Mouse (Mus musculus) urinary bladder, postnatal 10 days (tissue): ENCODE measurements around the gene Myh7.
"Not testable (repeated sequence)": the region's sequence is repeated elsewhere in the genome, so short reads cannot be mapped to it uniquely, and the experiment has no call there.

Experiments
- DNase-seq: peaks from one replicate; pipeline ENCODE4 v3.0.0; 2022; ENCODE audit warnings: low spot score

Gene Myh7

GRCm38 (mm10) chr14:54967874-54968273 lies 26.6 kb downstream of the Myh7 start:
- DNase-seq, result no peak

- DNase-seq, result no peak
Measured at GRCm38 (mm10) chr14:54966320-54966977, 28.0 kb downstream of the Myh7 start, which contains the start of gene Myh6. Myh6 (minus strand) TSS chr14:54966927.

DNA sequence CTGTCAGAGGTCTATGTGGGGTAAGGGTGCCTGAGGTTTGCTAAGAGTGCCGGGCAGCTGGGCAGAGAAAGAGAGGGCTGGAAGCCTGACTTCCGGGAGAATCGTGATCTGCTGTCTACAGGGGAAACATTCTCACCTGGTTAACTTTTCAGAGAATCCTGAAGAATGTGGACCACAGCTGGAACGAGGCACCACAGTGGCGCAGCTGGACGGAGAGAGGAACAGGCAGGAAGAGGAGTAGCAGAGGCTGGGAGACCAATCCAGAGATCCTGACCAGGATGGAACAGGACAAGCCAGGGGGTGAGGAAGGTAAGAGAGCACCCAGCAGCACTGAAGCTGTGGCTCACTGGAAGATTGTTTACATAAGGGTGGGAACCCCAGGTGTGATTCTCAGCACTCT lies 28.8 kb downstream of the Myh7 start:
- DNase-seq, result no peak

DNA sequence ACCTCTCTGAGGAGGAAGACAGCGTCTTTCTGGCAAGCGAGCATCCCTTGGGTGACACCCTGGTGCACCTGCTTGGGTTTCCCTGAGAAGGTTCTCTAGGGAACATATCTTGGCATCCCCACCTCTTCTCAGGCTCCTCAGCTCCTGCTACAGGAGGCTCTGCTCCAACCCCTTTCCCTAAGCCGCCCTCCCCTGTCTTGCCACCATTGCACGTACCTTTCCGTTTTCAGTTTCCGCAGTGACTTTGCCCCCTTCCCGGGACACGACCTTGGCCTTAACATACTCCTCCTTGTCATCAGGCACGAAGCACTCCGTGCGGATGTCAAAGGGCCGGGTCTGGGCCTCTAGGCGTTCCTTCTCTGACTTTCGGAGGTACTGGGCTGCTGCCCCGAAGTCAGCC lies 29.4 kb downstream of the Myh7 start:
- no peak for DNase-seq

DNA sequence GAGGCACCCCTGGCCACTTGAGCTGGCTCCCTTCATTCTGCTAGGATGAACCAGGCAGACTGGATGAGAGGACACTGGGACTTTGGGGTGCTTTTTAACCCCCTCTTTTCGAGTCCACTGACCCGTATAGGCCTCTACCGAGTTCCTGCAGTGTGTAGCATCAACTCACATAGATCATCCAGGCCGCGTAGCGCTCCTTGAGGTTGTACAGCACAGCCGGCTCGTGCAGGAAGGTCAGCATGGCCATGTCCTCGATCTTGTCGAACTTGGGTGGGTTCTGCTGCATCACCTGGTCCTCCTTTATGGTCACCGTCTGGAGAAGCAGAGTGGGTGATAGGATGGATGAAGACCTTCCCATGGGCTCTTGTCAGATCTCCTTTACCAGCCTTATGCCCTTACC lies 30.7 kb downstream of the Myh7 start:
- DNase-seq, result no peak

GRCm38 (mm10) chr14:54962714-54963113 lies 31.7 kb downstream of the Myh7 start:
- DNase-seq, result no peak

DNA sequence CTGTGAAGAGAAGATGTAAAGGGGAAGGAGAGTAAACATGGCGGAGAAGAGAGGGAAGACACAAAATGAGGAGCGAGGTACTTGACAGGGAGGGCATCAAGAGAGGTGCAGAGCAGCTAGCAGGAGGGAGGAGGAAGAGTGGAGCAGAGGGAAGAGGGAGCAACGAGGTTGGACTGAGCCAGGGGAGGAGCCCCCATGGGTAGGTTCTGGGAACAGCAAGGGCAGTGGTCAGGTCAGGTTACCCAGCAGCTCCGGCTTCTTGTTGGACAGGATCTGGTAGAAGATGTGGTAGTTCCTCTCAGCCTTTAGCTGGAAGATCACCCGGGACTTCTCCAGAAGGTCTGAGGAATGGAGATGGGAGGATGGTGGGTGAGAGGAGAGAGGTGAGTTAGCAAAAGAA lies 32.9 kb downstream of the Myh7 start:
- no peak for DNase-seq

DNA sequence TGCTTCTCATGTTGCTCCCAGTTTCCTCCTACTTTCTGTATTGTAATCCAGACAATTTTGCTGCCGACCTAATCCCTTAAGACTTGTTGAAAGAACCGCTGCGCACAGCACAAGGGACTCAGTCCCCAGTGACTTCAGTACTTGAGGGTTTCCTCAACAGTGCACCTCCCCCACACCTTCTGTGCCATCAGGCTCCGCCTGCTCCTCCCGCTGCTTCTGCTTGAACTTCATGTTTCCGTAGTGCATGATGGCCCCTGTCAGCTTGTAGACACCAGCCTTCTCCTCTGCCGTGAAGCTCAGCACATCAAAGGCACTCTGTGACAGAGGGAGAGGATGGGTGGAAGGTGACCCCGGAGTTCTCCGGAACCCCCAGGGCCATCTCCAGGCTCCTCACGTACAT lies 33.7 kb downstream of the Myh7 start:
- no peak for DNase-seq

DNA sequence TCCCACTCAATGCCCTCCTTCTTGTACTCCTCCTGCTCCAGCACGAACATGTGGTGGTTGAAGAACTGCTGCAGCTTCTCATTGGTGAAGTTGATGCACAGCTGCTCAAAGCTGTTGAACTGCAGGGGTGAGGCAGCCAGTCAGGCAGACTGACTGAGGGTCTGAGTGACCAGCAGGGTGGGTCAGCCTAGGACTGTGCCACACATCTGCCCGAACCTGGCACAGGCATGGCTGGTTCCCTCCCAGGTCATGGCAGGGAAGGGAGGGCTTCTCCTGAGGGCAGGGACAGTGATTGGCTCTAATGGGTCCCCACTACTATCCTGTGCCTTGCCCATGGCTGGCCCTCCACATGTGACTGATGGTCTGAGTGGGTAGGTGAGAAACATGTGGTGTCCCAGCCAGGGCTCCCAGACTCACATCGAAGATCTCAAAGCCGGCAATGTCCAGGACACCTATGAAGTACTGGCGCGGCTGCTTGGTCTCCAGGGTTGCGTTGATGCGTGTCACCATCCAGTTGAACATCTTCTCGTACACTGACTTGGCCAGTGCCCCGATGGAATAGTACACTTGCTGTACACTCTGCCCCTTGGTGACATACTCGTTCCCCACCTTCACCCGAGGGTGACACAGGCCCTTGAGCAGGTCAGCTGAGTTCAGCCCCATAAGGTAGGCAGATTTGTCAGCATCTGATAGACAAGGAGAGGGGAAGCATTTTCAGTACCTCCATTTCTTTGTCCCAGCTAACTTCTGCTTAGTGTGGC lies 34.4 kb downstream of the Myh7 start:
- DNase-seq, result not testable (repeated sequence)

- DNase-seq, result no peak
Measured at GRCm38 (mm10) chr14:54959197-54959596, 35.2 kb downstream of the Myh7 start.

- DNase-seq, result no peak
Measured at GRCm38 (mm10) chr14:54958503-54958902, 35.9 kb downstream of the Myh7 start.

DNA sequence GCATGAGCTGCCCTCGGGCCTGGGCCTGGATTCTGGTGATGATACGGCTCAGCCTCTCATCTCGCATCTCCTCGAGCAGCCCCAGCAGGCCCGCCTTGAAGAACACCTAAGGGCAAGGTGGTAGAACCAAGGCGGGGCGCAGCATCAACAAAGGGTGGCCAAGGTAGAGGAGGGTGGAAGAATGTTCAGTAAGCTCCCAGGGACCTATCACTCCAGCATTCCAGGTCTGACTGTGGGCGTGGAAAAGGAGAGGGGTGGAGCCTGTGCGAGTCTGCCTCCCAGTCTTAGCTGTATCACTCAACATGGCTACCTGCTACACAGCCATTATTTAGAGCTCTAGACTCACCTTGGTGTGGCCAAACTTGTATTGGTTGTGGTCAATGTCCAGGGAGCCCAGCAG lies 37.9 kb downstream of the Myh7 start:
- DNase-seq, result no peak

GRCm38 (mm10) chr14:54955481-54955880 lies 38.9 kb downstream of the Myh7 start:
- DNase-seq, result no peak

DNA sequence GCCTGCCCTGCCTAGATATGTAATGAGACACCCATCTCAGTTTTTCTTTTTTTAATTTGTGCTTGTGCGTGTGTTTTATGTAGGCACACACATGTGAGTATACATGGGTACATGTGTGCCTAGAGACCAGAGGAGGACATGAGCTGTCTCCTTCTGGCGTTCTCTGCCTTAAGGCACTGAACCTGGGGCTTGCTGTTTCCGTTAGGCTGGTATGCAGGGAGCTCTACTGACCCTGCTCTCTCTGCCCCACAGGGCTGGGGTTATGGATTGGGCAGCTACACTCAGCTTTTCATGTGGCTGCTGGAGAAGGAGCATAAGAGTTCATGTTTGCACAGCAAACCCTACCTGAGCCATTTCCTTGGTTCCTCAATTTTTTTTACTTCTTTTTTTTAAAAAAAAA lies 40.0 kb downstream of the Myh7 start:
- no peak for DNase-seq

DNA sequence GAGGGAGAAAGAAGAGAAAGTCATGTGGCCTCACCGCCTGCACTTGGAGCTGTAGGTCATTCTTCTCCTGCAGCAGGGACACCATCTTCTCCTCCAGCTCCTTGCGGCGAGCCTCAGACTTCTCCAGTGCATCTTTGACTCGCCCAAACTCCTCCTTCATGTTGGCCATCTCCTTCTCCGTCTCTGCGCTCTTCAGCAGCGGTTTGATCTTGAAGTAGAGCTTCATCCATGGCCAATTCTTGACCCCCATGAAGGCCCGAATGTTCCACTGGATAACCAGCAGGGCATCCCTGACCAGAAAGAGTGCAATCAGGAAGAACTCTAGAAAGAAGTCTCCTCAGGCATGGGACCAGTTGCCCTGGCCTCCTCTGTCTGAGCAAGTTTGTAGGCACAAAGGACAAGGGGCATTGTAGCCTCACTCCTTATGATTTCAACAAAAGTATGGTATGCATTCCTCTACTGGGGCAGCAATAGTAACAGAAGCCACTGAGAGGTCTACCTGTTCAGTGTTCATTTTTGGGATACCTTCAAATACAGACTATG lies 40.7 kb downstream of the Myh7 start:
- DNase-seq, result no peak

DNA sequence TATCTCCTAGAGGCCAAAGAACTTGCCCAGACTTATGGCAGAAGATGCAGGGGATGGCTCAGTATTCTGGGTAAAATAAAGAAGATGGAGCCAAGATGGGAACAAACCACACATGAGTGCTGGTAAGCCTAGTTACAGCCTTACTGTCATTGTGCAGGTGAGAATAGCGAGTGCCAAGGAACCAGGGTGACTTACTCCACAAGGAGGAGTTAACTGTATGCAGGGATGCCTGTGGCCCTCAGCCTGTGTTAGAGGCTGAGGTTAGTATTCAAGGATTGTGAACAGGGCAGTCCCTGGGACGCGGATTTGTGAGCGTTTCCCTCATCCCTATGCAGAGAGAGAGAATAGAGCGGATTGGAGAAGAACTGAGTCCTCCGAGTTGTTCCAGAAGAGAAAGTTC lies 42.8 kb downstream of the Myh7 start:
- DNase-seq, result no peak

DNA sequence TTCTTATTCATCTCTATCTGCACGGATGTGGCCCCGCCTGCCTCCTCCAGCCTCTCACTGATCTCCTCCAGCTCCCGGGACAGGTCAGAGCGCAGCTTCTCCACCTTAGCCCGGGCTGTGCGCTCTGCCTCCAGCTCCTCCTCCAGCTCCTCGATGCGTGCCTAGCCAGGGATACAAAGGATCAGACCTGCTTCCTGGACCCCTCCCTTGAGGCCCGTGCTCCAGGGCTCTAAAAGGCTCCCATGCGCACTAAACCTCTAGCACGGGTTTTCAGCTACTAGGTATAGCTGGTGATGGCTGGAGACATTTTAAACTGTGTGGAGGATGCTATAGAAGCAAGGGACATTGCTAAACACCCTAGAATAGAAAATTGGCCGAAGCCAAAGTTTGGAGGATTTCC lies 43.9 kb downstream of the Myh7 start:
- DNase-seq, result no peak

GRCm38 (mm10) chr14:54948781-54949180 lies 45.6 kb downstream of the Myh7 start:
- no peak for DNase-seq

GRCm38 (mm10) chr14:54947008-54947407 lies 47.4 kb downstream of the Myh7 start:
- not testable (repeated sequence) for DNase-seq

DNA sequence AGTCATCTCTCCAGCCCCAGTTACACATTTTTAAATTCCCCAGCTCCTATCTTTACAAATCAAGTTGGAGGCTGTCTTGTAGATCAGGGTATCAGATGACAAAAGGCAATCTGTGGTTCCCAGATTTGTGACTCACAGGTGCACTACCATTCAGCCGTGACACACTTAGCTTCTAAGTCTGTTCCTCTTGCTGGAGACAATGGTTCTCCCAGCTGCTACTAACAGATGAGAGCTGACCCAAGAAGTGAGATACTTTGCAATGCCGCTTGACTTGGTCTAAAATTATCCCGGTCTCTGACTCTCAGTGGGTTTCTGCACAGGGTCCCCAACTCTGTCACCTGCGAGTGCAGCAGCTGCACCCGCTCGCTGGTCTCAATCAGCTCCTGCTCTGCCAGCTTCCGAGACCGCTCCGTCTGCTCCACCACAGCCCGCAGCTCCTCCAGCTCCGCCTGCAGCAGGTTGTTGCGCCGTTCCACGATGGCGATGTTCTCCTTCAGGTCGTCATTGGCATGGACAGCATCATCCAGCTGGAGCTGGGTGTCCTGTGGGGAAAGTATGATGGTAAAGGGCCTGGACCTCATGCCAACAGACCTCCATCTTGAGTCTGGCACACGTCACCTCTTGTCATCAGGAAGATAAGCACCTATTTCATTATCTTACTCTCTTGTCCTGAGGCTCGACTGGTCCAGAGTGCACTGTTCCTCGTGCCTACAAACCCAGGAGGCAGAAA lies 48.3 kb downstream of the Myh7 start:
- DNase-seq, result no peak

DNA sequence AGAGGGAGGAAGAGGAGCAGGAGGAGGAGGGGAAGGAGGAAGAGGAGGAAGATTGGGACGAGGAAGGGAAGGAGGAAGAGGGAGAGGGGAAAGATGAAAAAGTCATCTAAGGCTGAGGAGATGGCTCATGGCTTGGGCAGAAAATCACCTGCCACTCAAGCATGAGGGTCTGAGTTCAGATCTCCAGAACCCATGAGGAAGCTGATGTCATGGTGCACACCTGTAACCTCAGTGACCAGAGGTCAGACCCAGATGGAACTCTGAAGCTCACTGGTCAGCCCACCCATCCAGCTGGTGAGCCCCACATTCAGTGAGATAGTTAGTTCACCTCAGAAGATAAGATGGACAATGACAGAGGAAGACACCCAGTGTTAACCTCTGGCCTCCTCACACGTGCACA lies 49.5 kb downstream of the Myh7 start:
- no peak for DNase-seq

- DNase-seq, result no peak
Measured at GRCm38 (mm10) chr14:54943971-54944370, 50.5 kb downstream of the Myh7 start.

DNA sequence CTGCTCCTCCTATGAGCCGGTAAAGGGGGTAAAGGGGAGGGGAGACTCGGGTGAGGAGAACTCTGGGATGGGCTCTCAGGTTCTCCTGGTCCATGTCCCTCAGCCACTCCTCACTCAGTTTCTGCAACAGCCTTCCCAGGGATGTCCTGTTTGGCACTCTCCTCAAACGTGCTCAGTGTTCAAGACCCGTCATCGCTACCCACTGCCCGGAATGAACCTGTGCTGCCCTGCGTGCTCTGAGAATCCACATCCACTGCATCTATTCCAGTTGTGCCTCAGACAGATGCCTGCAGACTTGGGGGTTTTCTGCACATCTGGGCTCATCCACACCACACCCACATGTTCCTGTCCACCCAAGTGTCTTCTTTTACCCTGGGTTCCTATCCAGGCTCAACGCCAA lies 51.9 kb downstream of the Myh7 start:
- DNase-seq, result no peak
